Mouse (Mus musculus): ENCODE results near the gene Brpf3. TPM values are rescaled to one million over a fixed set of nuclear protein-coding genes. Genes with fewer than 3 reads are reported as not detected.
"Not testable (repeated sequence)": the region's sequence is repeated elsewhere in the genome, so short reads cannot be mapped to it uniquely, and the experiment has no call there.

Gene Brpf3
- polyA plus RNA-seq, 1 experiment from 2014 or later = 9.6 TPM

DNA sequence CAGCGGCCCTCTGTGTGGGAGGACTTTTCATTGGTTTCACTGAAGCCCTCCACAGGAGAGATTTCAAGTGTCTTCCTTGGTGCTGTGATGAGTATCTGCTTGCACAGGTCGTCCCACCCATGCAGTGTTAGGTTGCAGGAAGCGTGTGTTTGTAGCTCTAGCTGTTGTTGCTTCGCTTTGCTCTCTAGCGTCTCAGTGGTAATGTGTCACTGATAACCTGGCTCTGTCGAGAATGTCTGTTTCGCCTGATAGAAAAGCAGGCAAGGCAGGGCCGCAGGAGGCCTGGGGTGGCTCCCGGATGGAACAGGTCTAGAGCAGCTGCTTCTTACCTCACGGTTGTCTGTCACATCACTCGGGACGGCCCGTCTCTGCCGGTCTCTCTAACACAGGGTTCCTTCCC, 28.2 kb downstream of the Brpf3 start:
- no peak overlapping the region for H3K27ac ChIP-seq (replicated peaks; ENCODE audit: low read depth, low read length)

DNA sequence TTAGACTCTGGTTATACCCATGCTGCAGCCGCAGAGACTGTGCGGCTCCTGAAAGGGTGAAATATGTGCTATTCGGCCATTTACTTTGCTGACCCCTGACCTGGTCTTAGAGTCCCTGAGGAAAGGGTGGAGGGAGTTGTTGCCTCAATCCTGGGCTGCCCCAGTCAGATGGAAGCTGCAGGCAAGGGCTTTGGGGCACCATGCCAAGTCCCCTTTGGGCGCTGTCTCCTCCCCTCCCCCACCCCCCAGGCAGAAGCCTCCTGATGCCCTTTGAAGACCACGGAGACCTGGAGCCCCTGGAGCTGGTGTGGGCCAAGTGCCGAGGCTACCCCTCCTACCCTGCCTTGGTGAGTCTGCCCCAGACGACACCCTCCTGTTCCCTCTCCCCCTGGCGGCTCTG, 30.2 kb downstream of the Brpf3 start:
- Histone ChIP-seq H3K4me3 (ENCODE audit: low read depth, low read length) (no peak overlapping the region), H3K27me3 (ENCODE audit: control insufficient read depth, insufficient read depth, low read length) (no peaks in the 10 kb centered on the region), H3K36me3 (ENCODE audit: control insufficient read depth, insufficient read depth, low read length) (peaks cover 17% of the 10 kb centered on the region), H3K9ac (ENCODE audit: low read length) (no peak overlapping the region), H3K27ac (replicated peaks; ENCODE audit: low read depth, low read length) (no peak overlapping the region), H3K9me3 (ENCODE audit: control insufficient read depth, low read length) (no peaks in the 10 kb centered on the region), H3K4me1 (ENCODE audit: control insufficient read depth, insufficient read depth, low read length) (no peaks in the 10 kb centered on the region), H3K4me2 (ENCODE audit: low read depth, severe bottlenecking) (no peak overlapping the region)
- WGBS = 65% methylated on average over 8 of the region's 8 CpGs
- DNase-seq (ENCODE audit: low spot score) = no peak
- no peak for ATAC-seq (ENCODE audit: insufficient number of reproducible peaks, low FRiP score, low TSS enrichment, low read depth)

More for the DNA sequence above, 28.2 kb downstream of the Brpf3 start:
- ATAC-seq (ENCODE audit: insufficient number of reproducible peaks, low FRiP score, low TSS enrichment, low read depth) (no peak), DNase-seq (ENCODE audit: low spot score) (no peak)
- peaks cover 21% of the 10 kb centered on the region for H3K36me3 ChIP-seq (ENCODE audit: control insufficient read depth, insufficient read depth, low read length)
- H3K4me2 ChIP-seq (ENCODE audit: low read depth, severe bottlenecking) = no peak overlapping the region
- 87% methylated on average over 14 of the region's 14 CpGs for WGBS
- no peaks in the 10 kb centered on the region for H3K27me3 ChIP-seq (ENCODE audit: control insufficient read depth, insufficient read depth, low read length)
- no peak overlapping the region for H3K4me3 ChIP-seq (ENCODE audit: low read depth, low read length)
- no peaks in the 10 kb centered on the region for H3K4me1 ChIP-seq (ENCODE audit: control insufficient read depth, insufficient read depth, low read length)
- H3K9me3 ChIP-seq (ENCODE audit: control insufficient read depth, low read length) = no peaks in the 10 kb centered on the region
- no peak overlapping the region for H3K9ac ChIP-seq (ENCODE audit: low read length)

DNA sequence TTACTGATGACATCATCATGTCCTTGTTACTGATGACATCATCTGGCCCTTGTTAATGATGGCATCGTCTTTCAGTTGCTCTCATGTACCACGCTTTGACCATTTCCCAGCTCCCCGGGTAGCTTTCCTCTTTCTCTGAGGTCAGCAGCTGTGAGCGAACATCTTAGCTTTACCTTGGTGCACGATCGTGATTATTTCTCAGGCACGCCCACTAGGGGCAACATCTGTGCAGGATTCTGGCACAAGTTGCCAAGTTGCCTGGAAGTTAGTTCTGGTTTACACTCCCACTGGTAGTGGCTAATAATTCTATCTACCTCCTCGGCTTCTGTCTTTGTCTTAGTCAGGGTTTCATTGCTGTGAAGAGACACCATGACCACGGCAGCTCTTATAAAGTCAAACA, 31.1 kb downstream of the Brpf3 start:
- peaks cover 17% of the 10 kb centered on the region for H3K36me3 ChIP-seq (ENCODE audit: control insufficient read depth, insufficient read depth, low read length)
- 88% methylated on average over 9 of the region's 9 CpGs for WGBS

DNA sequence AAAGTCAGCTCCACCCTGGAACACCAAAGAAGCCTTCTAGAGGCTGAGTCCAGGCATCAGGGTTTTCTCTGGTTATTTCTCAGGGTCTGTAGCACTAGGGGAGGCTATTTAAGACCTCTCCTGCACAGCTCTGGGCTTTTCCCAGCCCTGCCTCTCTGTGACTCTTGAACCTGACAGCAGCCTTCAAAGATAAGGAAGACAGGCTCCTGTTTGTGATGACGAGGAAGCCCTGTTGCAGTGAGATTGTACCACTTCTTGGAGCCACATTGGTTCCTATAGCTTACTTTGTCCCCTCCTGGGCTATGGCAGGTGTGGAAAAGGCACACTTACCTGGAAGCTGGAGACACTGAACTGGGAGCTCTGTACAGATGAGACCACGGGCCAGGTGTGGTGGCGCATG, 32.0 kb downstream of the Brpf3 start:
- no peak for ATAC-seq (ENCODE audit: insufficient number of reproducible peaks, low FRiP score, low TSS enrichment, low read depth)
- 88% methylated on average over 3 of the region's 3 CpGs for WGBS
- H3K27ac ChIP-seq (replicated peaks; ENCODE audit: low read depth, low read length) = no peak overlapping the region

More for the DNA sequence above, 31.1 kb downstream of the Brpf3 start:
- Histone ChIP-seq H3K9me3 (ENCODE audit: control insufficient read depth, low read length) (no peaks in the 10 kb centered on the region), H3K27me3 (ENCODE audit: control insufficient read depth, insufficient read depth, low read length) (no peaks in the 10 kb centered on the region), H3K9ac (ENCODE audit: low read length) (no peak overlapping the region), H3K4me1 (ENCODE audit: control insufficient read depth, insufficient read depth, low read length) (no peaks in the 10 kb centered on the region), H3K4me3 (ENCODE audit: low read depth, low read length) (no peak overlapping the region), H3K4me2 (ENCODE audit: low read depth, severe bottlenecking) (no peak overlapping the region), H3K27ac (replicated peaks; ENCODE audit: low read depth, low read length) (no peak overlapping the region)
- DNase-seq (ENCODE audit: low spot score) (no peak), ATAC-seq (ENCODE audit: insufficient number of reproducible peaks, low FRiP score, low TSS enrichment, low read depth) (no peak)

DNA sequence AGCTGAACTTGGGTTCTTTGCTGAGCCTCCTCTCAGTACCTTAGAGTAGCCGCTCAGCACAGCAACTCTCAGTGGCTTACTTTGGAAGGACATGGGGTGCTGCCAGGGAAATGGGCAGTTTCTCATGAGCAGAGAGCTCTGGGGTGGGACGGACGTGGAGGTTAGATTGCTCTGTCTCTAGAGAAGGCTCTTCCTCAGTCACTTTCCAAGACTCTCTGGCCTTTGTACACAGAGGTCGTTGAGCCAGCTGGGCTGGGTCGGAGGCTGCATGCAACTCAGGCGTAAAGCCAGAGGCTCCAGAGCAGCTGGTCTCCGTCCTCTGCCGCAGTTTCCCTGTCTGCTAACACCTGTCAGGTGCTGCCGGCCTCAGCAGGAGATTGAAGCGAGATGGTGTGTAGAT, 33.8 kb downstream of the Brpf3 start:
- 83% methylated on average over 10 of the region's 10 CpGs for WGBS
- Histone ChIP-seq H3K27ac (replicated peaks; ENCODE audit: low read depth, low read length) (no peak overlapping the region), H3K9me3 (ENCODE audit: control insufficient read depth, low read length) (no peaks in the 10 kb centered on the region), H3K27me3 (ENCODE audit: control insufficient read depth, insufficient read depth, low read length) (no peaks in the 10 kb centered on the region), H3K4me2 (ENCODE audit: low read depth, severe bottlenecking) (no peak overlapping the region), H3K4me1 (ENCODE audit: control insufficient read depth, insufficient read depth, low read length) (no peaks in the 10 kb centered on the region), H3K9ac (ENCODE audit: low read length) (no peak overlapping the region), H3K36me3 (ENCODE audit: control insufficient read depth, insufficient read depth, low read length) (peaks cover 24% of the 10 kb centered on the region), H3K4me3 (ENCODE audit: low read depth, low read length) (no peak overlapping the region)
- no peak for ATAC-seq (ENCODE audit: insufficient number of reproducible peaks, low FRiP score, low TSS enrichment, low read depth)
- DNase-seq (ENCODE audit: low spot score) = no peak

More for the DNA sequence above, 32.0 kb downstream of the Brpf3 start:
- no peaks in the 10 kb centered on the region for H3K27me3 ChIP-seq (ENCODE audit: control insufficient read depth, insufficient read depth, low read length)
- no peak overlapping the region for H3K9ac ChIP-seq (ENCODE audit: low read length)
- H3K36me3 ChIP-seq (ENCODE audit: control insufficient read depth, insufficient read depth, low read length) = peaks cover 21% of the 10 kb centered on the region
- no peaks in the 10 kb centered on the region for H3K9me3 ChIP-seq (ENCODE audit: control insufficient read depth, low read length)
- H3K4me3 ChIP-seq (ENCODE audit: low read depth, low read length) = no peak overlapping the region
- H3K4me1 ChIP-seq (ENCODE audit: control insufficient read depth, insufficient read depth, low read length) = no peaks in the 10 kb centered on the region
- no peak for DNase-seq (ENCODE audit: low spot score)
- H3K4me2 ChIP-seq (ENCODE audit: low read depth, severe bottlenecking) = no peak overlapping the region

DNA sequence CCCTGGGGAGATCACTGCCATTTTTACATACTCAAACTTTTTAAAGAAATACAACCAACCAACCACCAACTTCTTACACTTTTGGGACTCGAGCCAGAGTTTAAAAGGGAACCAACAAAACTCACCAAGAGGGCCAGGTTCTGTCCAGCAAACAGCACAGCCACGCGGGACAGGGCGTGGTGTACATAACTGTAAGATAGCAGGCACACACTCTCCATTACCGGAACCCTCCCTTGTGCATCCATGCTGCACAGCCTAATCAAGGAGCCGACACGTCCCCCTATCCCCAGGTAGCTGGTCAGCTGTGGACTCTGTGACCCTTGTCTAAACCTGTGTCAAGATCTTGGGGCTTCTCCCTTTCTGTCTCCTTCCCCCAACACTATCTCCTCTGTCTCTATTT, 37.0 kb downstream of the Brpf3 start:
- H3K4me3 ChIP-seq (ENCODE audit: low read depth, low read length) = no peak overlapping the region
- H3K9ac ChIP-seq (ENCODE audit: low read length) = no peak overlapping the region
- H3K36me3 ChIP-seq (ENCODE audit: control insufficient read depth, insufficient read depth, low read length) = peaks cover 19% of the 10 kb centered on the region
- ATAC-seq (ENCODE audit: insufficient number of reproducible peaks, low FRiP score, low TSS enrichment, low read depth) (no peak), DNase-seq (ENCODE audit: low spot score) (no peak)
- WGBS = 91% methylated on average over 7 of the region's 7 CpGs
- H3K27ac ChIP-seq (replicated peaks; ENCODE audit: low read depth, low read length) = no peak overlapping the region
- no peaks in the 10 kb centered on the region for H3K4me1 ChIP-seq (ENCODE audit: control insufficient read depth, insufficient read depth, low read length)
- no peaks in the 10 kb centered on the region for H3K27me3 ChIP-seq (ENCODE audit: control insufficient read depth, insufficient read depth, low read length)
- H3K9me3 ChIP-seq (ENCODE audit: control insufficient read depth, low read length) = no peaks in the 10 kb centered on the region
- H3K4me2 ChIP-seq (ENCODE audit: low read depth, severe bottlenecking) = no peak overlapping the region

DNA sequence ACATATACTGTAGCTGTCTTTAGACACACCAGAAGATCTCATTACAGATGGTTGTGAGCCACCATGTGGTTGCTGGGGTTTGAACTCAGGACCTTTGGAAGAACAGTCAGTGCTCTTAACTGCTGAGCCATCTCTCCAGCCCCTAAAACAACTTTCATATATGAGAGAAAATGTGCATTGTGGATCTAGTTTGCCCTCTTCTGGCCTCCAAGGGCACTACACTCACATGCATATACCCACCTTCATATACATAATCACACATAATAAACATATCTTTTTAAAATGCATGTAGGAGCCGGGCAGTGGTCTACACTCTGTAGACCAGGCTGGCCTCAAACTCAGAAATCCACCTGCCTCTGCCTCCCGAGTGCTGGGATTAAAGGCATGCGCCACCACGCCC, 41.1 kb downstream of the Brpf3 start:
- WGBS = 98% methylated on average over 4 of the region's 4 CpGs
- H3K36me3 ChIP-seq (ENCODE audit: control insufficient read depth, insufficient read depth, low read length); ATAC-seq (ENCODE audit: insufficient number of reproducible peaks, low FRiP score, low TSS enrichment, low read depth); H3K4me3 ChIP-seq (ENCODE audit: low read depth, low read length); H3K9me3 ChIP-seq (ENCODE audit: control insufficient read depth, low read length); DNase-seq (ENCODE audit: low spot score); H3K4me2 ChIP-seq (ENCODE audit: low read depth, severe bottlenecking); H3K9ac ChIP-seq (ENCODE audit: low read length); H3K27ac ChIP-seq (replicated peaks; ENCODE audit: low read depth, low read length); H3K27me3 ChIP-seq (ENCODE audit: control insufficient read depth, insufficient read depth, low read length); H3K4me1 ChIP-seq (ENCODE audit: control insufficient read depth, insufficient read depth, low read length): not testable (repeated sequence)

DNA sequence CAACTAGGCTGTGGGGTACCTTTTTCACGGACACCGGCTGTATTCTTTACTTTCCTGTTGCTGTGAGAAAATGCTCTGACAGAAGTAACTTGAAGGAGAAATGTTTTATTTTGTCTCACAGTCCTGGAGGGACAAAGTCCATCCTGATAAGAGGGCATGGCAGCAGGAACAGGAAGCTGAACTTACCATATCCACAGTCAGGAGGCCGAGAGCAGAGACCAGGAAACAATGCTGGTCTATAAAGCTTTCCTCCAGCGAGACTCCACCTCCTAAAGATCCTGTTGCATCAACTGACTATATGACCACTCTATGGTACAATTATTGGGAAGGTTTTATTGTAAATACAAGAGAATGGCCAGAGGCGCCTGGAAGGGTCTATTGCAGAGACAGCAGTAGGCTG, 42.8 kb downstream of the Brpf3 start:
- H3K27me3 ChIP-seq (ENCODE audit: control insufficient read depth, insufficient read depth, low read length) = no peaks in the 10 kb centered on the region
- DNase-seq (ENCODE audit: low spot score) = no peak
- no peaks in the 10 kb centered on the region for H3K9me3 ChIP-seq (ENCODE audit: control insufficient read depth, low read length)
- H3K4me3 ChIP-seq (ENCODE audit: low read depth, low read length) = no peak overlapping the region
- no peak overlapping the region for H3K4me2 ChIP-seq (ENCODE audit: low read depth, severe bottlenecking)
- H3K4me1 ChIP-seq (ENCODE audit: control insufficient read depth, insufficient read depth, low read length) = no peaks in the 10 kb centered on the region
- 75% methylated on average over 5 of the region's 5 CpGs for WGBS
- no peak overlapping the region for H3K27ac ChIP-seq (replicated peaks; ENCODE audit: low read depth, low read length)
- no peaks in the 10 kb centered on the region; the same call in 1 of the 2 replicates for H3K36me3 ChIP-seq (ENCODE audit: control insufficient read depth, insufficient read depth, low read length)
- no peak for ATAC-seq (ENCODE audit: insufficient number of reproducible peaks, low FRiP score, low TSS enrichment, low read depth)
- no peak overlapping the region for H3K9ac ChIP-seq (ENCODE audit: low read length)

DNA sequence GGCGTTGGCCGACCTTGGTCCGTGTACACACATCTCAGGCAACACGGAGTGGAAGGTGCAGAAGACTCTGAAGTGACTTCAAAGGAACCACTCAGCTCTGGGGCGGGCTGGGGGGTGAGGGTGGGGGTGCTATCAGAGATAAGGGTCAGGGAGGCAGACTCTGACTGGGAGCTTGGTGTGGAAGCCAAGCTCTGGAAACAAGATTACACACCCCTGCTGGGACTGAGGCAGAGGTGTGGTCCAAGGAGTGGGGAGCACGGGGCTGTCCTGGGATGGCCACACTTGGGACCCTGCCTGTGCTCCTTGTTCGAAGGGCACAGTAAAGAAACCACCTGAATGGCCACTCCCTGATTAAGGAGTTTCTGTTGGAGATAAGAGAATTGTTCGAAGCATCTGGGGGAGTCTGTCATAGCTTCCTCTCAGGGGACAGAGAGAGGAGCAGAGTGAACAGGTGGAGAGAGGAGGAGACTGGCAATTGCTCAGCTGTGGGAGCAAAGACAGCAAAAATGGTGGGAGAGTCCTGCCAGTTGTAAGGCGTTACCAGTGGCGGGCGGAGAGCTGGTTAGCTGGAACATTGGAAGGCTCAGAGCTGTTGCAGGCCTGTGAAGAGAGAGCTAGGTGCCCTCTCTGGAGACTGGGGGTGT, 46.2 kb downstream of the Brpf3 start:
- H3K36me3 ChIP-seq (ENCODE audit: control insufficient read depth, insufficient read depth, low read length) = no peaks in the 10 kb centered on the region
- H3K27me3 ChIP-seq (ENCODE audit: control insufficient read depth, insufficient read depth, low read length) = no peaks in the 10 kb centered on the region
- H3K4me1 ChIP-seq (ENCODE audit: control insufficient read depth, insufficient read depth, low read length) = no peaks in the 10 kb centered on the region
- WGBS = 62% methylated on average over 11 of the region's 11 CpGs
- no peak overlapping the region for H3K4me2 ChIP-seq (ENCODE audit: low read depth, severe bottlenecking)
- no peak overlapping the region for H3K9ac ChIP-seq (ENCODE audit: low read length)
- DNase-seq (ENCODE audit: low spot score) (no peak), ATAC-seq (ENCODE audit: insufficient number of reproducible peaks, low FRiP score, low TSS enrichment, low read depth) (no peak)
- no peak overlapping the region for H3K4me3 ChIP-seq (ENCODE audit: low read depth, low read length)
- no peak overlapping the region for H3K27ac ChIP-seq (replicated peaks; ENCODE audit: low read depth, low read length)
- H3K9me3 ChIP-seq (ENCODE audit: control insufficient read depth, low read length) = no peaks in the 10 kb centered on the region

Measured in limb, embryonic 11.5 days (tissue).